Mouse (Mus musculus) liver, embryonic 12.5 days (tissue): ENCODE results near the gene Socs1. TPM values are rescaled to one million over a fixed set of nuclear protein-coding genes. Genes with fewer than 3 reads are reported as not detected.
"Not testable (repeated sequence)": the region's sequence is repeated elsewhere in the genome, so short reads cannot be mapped to it uniquely, and the experiment has no call there.

ENCODE experiments used
- ATAC-seq: fragments of 200-750 bp; cut with Nextera tagmentation; 2 replicates; pipeline ENCODE4 v1.8.0; 2017; ENCODE audit warnings: moderate number of reproducible peaks, mild to moderate bottlenecking, moderate library complexity
- H3K27ac ChIP-seq: fragments of 300-500 bp; sonication (generic); 2 replicates; pipeline ENCODE4 v1.5.1; 2016; ENCODE audit warnings: mild to moderate bottlenecking
- H3K27me3 ChIP-seq: fragments of 300-500 bp; sonication (generic); replicated peaks from 2 replicates; pipeline ENCODE4 v1.6.1; 2016; ENCODE audit warnings: mild to moderate bottlenecking, moderate library complexity
- H3K36me3 ChIP-seq: fragments of 300-500 bp; sonication (generic); 2 replicates; pipeline ENCODE4 v1.6.1; 2016; ENCODE audit warnings: mild to moderate bottlenecking, moderate library complexity
- H3K4me1 ChIP-seq: fragments of 300-500 bp; sonication (generic); 2 replicates; pipeline ENCODE4 v1.6.1; 2016
- H3K4me2 ChIP-seq: fragments of 300-500 bp; sonication (generic); 2 replicates; pipeline ENCODE4 v1.6.1; 2016; ENCODE audit warnings: mild to moderate bottlenecking, moderate library complexity
- H3K4me3 ChIP-seq: fragments of 300-500 bp; sonication (generic); 2 replicates; pipeline ENCODE4 v1.5.1; 2016; ENCODE audit warnings: mild to moderate bottlenecking, moderate library complexity
- H3K9ac ChIP-seq: fragments of 300-500 bp; sonication (generic); 2 replicates; pipeline ENCODE4 v1.6.1; 2016; ENCODE audit warnings: mild to moderate bottlenecking, moderate library complexity
- H3K9me3 ChIP-seq: fragments of 300-500 bp; sonication (generic); replicated peaks from 2 replicates; pipeline ENCODE4 v1.6.1; 2016; ENCODE audit warnings: mild to moderate bottlenecking, moderate library complexity
- WGBS: fragments of 180-500 bp; shearing (Covaris S2); methylation state at CpG from one replicate; pipeline ENCODE4 v1.1.7; 2016; ENCODE audit not compliant: insufficient replicate concordance; 5-methylcytosine and 5-hydroxymethylcytosine counted together
- polyA plus RNA-seq: library from polyadenylated mRNA; unstranded; fragments of >200 nt; fragmentation: Nextera tagmentation; extraction: Ambion mirVana; gene quantifications from 2 replicates; pipeline ENCODE4 v1.2.1, GENCODE M21; 2016

Socs1 gene
- polyA plus RNA-seq, 1 experiment from 2014 or later = 1.8 TPM

- ATAC-seq = no peak
- H3K4me1 ChIP-seq = peaks cover 17% of the 10 kb centered on the region
- H3K9ac ChIP-seq = no peak within 1 kb of the TSS
- H3K4me2 ChIP-seq = no peak within 1 kb of the TSS
- 42% methylated on average over 2 of the region's 2 CpGs for WGBS
- no peaks in the 10 kb centered on the region for H3K9me3 ChIP-seq
- peaks cover 52% of the 10 kb centered on the region; the same call in 1 of the 2 replicates for H3K27me3 ChIP-seq
- H3K4me3 ChIP-seq = no peak within 1 kb of the TSS
- H3K36me3 ChIP-seq = no peaks in the 10 kb centered on the region
- no peak within 1 kb of the TSS for H3K27ac ChIP-seq
Observed at GRCm38 (mm10) chr16:10812865-10813371, 27.6 kb upstream of the Socs1 start, which contains the start of gene Gm11172. Gene Gm11172 (plus strand): TSS chr16:10812915.

GRCm38 (mm10) chr16:10810376-10810775 lies 25.0 kb upstream of the Socs1 start:
- Histone ChIP-seq H3K4me2 (no peak overlapping the region), H3K27me3 (peaks cover 63% of the 10 kb centered on the region), H3K36me3 (no peaks in the 10 kb centered on the region), H3K4me3 (no peak overlapping the region), H3K9me3 (no peaks in the 10 kb centered on the region), H3K27ac (no peak overlapping the region), H3K9ac (no peak overlapping the region), H3K4me1 (peaks cover 17% of the 10 kb centered on the region)
- no peak for ATAC-seq
- WGBS = 88% methylated on average over 1 of the region's 1 CpGs

GRCm38 (mm10) chr16:10805789-10806527 lies 20.6 kb upstream of the Socs1 start, which contains the start of gene Prm1:
Gene Prm1 (minus strand): TSS chr16:10805839.
- Histone ChIP-seq H3K4me1 (no peaks in the 10 kb centered on the region), H3K4me2 (no peak within 1 kb of the TSS), H3K27me3 (peaks cover 47% of the 10 kb centered on the region), H3K9me3 (no peaks in the 10 kb centered on the region), H3K4me3 (no peak within 1 kb of the TSS), H3K36me3 (no peaks in the 10 kb centered on the region), H3K27ac (no peak within 1 kb of the TSS), H3K9ac (no peak within 1 kb of the TSS)
- ATAC-seq = no peak
- WGBS = 61% methylated on average over 10 of the region's 10 CpGs

- H3K9ac ChIP-seq, H3K9me3 ChIP-seq, H3K36me3 ChIP-seq, H3K4me1 ChIP-seq, H3K27ac ChIP-seq, ATAC-seq, H3K4me2 ChIP-seq, H3K4me3 ChIP-seq: not testable (repeated sequence)
- 76% methylated on average over 3 of the region's 3 CpGs for WGBS
- H3K27me3 ChIP-seq = peaks cover 36% of the 10 kb centered on the region
Observed at GRCm38 (mm10) chr16:10802420-10802819, 17.1 kb upstream of the Socs1 start.

- Histone ChIP-seq H3K27ac (no peak within 1 kb of the TSS), H3K27me3 (peaks cover 79% of the 10 kb centered on the region), H3K4me2 (no peak within 1 kb of the TSS), H3K4me1 (no peaks in the 10 kb centered on the region), H3K9ac (no peak within 1 kb of the TSS), H3K9me3 (no peaks in the 10 kb centered on the region), H3K36me3 (no peaks in the 10 kb centered on the region), H3K4me3 (no peak within 1 kb of the TSS)
- ATAC-seq = no peak
- 64% methylated on average over 6 of the region's 6 CpGs for WGBS
Observed at GRCm38 (mm10) chr16:10796034-10796433, 10.7 kb upstream of the Socs1 start, which contains the start of gene Prm2. Gene Prm2 (minus strand): TSS chr16:10796134.

- peaks cover 74% of the 10 kb centered on the region for H3K27me3 ChIP-seq
- no peak within 1 kb of the TSS for H3K9ac ChIP-seq
- H3K4me3 ChIP-seq = no peak within 1 kb of the TSS
- no peaks in the 10 kb centered on the region for H3K9me3 ChIP-seq
- no peak within 1 kb of the TSS for H3K27ac ChIP-seq
- WGBS = 48% methylated on average over 9 of the region's 9 CpGs
- no peaks in the 10 kb centered on the region for H3K36me3 ChIP-seq
- no peak for ATAC-seq
- H3K4me1 ChIP-seq = peaks cover 12% of the 10 kb centered on the region
- no peak within 1 kb of the TSS for H3K4me2 ChIP-seq
Observed at GRCm38 (mm10) chr16:10790702-10791101, 5.4 kb upstream of the Socs1 start, which contains the start of gene Prm3. Gene Prm3 (minus strand): TSS chr16:10790914.

- Histone ChIP-seq H3K4me2 (no peak overlapping the region), H3K4me3 (no peak overlapping the region), H3K27me3 (peaks cover 71% of the 10 kb centered on the region), H3K9ac (no peak overlapping the region), H3K36me3 (no peaks in the 10 kb centered on the region), H3K4me1 (peaks cover 27% of the 10 kb centered on the region), H3K9me3 (no peaks in the 10 kb centered on the region), H3K27ac (no peak overlapping the region)
- no peak for ATAC-seq
- WGBS = 62% methylated on average over 4 of the region's 4 CpGs
Observed at GRCm38 (mm10) chr16:10788866-10789265, 3.5 kb upstream of the Socs1 start.

- Histone ChIP-seq H3K4me1 (peaks cover 32% of the 10 kb centered on the region), H3K4me3 (no peak within 1 kb of the TSS), H3K27ac (no peak within 1 kb of the TSS), H3K9me3 (no peaks in the 10 kb centered on the region), H3K36me3 (no peaks in the 10 kb centered on the region), H3K27me3 (peaks cover 71% of the 10 kb centered on the region), H3K4me2 (no peak within 1 kb of the TSS), H3K9ac (no peak within 1 kb of the TSS)
- no peak for ATAC-seq
- WGBS = 49% methylated on average over 16 of the region's 16 CpGs
Observed at GRCm38 (mm10) chr16:10788271-10788670, 2.9 kb upstream of the Socs1 start, which contains the start of gene Tnp2. Gene Tnp2 (minus strand): TSS chr16:10788660.

GRCm38 (mm10) chr16:10787548-10788058 lies 2.3 kb upstream of the Socs1 start:
- Histone ChIP-seq H3K4me3 (no peak overlapping the region), H3K36me3 (no peaks in the 10 kb centered on the region), H3K4me1 (peaks cover 38% of the 10 kb centered on the region), H3K9ac (no peak overlapping the region), H3K27ac (no peak overlapping the region), H3K4me2 (no peak overlapping the region), H3K9me3 (no peaks in the 10 kb centered on the region), H3K27me3 (peaks cover 75% of the 10 kb centered on the region)
- WGBS = 65% methylated on average over 7 of the region's 7 CpGs
- no peak for ATAC-seq

GRCm38 (mm10) chr16:10786782-10787547 lies 1.6 kb upstream of the Socs1 start:
- peaks cover 41% of the 10 kb centered on the region for H3K4me1 ChIP-seq
- no peak overlapping the region for H3K27ac ChIP-seq
- no peak overlapping the region; the same call in 1 of the 2 replicates for H3K4me3 ChIP-seq

GRCm38 (mm10) chr16:10786288-10786687 lies 952 bp upstream of the Socs1 start:
- Histone ChIP-seq H3K4me3 (peak overlapping the region; percentile 81), H3K4me1 (peaks cover 41% of the 10 kb centered on the region), H3K27me3 (peaks cover 75% of the 10 kb centered on the region), H3K9me3 (no peaks in the 10 kb centered on the region), H3K36me3 (no peaks in the 10 kb centered on the region), H3K9ac (peak overlapping the region; percentile 76), H3K4me2 (peak overlapping the region; percentile 99), H3K27ac (peak overlapping the region; percentile 82)
- WGBS = under 1% methylated on average over 9 of the region's 9 CpGs
- ATAC-seq = peak; percentile 50

More at GRCm38 (mm10) chr16:10786782-10787547, 1.6 kb upstream of the Socs1 start:
- 60% methylated on average over 4 of the region's 4 CpGs for whole genome bisulfite sequencing
- H3K4me2 ChIP-seq = peak overlapping the region; percentile 99
- H3K9ac ChIP-seq = no peak overlapping the region
- peaks cover 75% of the 10 kb centered on the region for H3K27me3 ChIP-seq
- no peaks in the 10 kb centered on the region for H3K9me3 ChIP-seq
- no peak for ATAC-seq
- H3K36me3 ChIP-seq = no peaks in the 10 kb centered on the region
